20 mouse cellular contexts compared by ENCODE assay signal in the genomic region with DNA sequence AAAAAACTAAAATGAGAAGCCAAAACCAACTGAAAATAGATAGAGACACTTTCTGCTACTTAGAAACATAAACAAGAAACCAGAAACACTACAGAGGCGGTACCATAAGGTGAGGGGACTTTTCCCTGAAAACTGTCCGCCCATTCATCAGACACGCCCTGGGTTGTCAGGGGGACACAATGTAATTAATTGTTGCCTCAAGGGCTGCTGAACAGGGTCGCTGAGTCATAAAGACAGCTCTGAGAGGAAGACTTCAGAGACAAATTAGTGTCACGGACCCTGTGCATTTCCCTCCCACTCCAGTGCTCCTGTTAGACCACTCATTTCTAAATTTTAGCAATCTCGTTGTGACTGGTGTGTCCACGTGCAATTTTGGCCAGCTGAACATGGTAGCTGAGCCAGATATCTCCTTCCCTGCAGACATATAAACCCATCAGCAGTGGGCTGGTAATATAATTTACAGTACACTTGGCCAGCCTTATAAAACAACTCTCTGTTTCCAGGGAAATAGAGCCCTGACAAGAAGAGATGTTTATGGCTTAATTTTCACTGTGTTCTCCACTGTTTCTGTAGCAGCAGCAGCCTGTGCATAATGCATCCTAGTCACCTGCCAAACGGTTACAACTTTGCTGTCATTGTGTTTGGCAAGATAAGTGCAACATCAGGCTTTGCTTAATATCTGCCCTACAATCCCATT.
DNase-seq lines count a peak whose midpoint lies in the region; ATAC-seq and TF ChIP-seq lines count a peak whose summit lies in the region.
"Had no signal": no experiment of that assay in that cellular context is flagged by ENCODE, and none has a peak within 500 bp of the region (broad histone marks: within the 10 kb centered on the region; RNA-seq: fewer than 3 reads in every experiment).

No protein-coding gene starts in this region.

- no peak for DNase-seq in frontal cortex, postnatal 14 days (ENCODE audit: low spot score in 2 of 2)
- DNase-seq in layer of hippocampus, adult 9-11 months = peak; percentile 6
- no peak for DNase-seq in layer of hippocampus, adult 11-12 months (ENCODE audit: low spot score)
- peak; percentile 30 for DNase-seq in Muller cell, postnatal 12 days (ENCODE audit: inconsistent ontology term)
- peak; percentile 9 for DNase-seq in hindbrain, postnatal 0 days (ENCODE audit: low spot score)
- no peak for DNase-seq in MN1 (ENCODE audit: low spot score)
- DNase-seq in adrenal gland, postnatal 14 days = no peak
- DNase-seq: adrenal gland, adult 8-10 months; B cell, adult 2 months; cerebellum, adult 9-10 months; heart, postnatal 4 days; kidney, adult 8-10 months; right cerebral cortex, postnatal 4 days; thymus, adult 2 months had no signal

- H3K27me3 ChIP-seq in hindbrain, postnatal 0 days (ENCODE audit: insufficient read depth, low read length) = no peaks in the 10 kb centered on the region
- H3K27me3 ChIP-seq: embryonic facial prominence, embryonic 13.5 days; heart, embryonic 13.5 days; liver, embryonic 12.5 days had no signal

- 22% methylated on average over 8 of the region's 8 CpGs for WGBS in hindbrain, postnatal 0 days

- H3K4me2 ChIP-seq in hindbrain, postnatal 0 days (ENCODE audit: low read depth, low read length) = no peak overlapping the region
- H3K4me2 ChIP-seq: embryonic facial prominence, embryonic 13.5 days; heart, embryonic 13.5 days; liver, embryonic 12.5 days had no signal

- H3K9ac ChIP-seq in hindbrain, postnatal 0 days (replicated peaks; ENCODE audit: low read length) = no peak overlapping the region
- H3K9ac ChIP-seq: embryonic facial prominence, embryonic 13.5 days; heart, embryonic 13.5 days; liver, embryonic 12.5 days had no signal

- H3K27ac ChIP-seq in hindbrain, postnatal 0 days = no peak overlapping the region
- H3K27ac ChIP-seq: embryonic facial prominence, embryonic 13.5 days; forebrain, embryonic 10.5 days; heart, embryonic 13.5 days; limb, embryonic 10.5 days; liver, embryonic 12.5 days had no signal

- no peak for TF ChIP-seq CTCF in hindbrain, postnatal 0 days (IDR thresholded peaks at IDR 0.05; ENCODE audit: low read depth)

- H3K4me3 ChIP-seq in hindbrain, postnatal 0 days (ENCODE audit: low read length) = no peak overlapping the region
- H3K4me3 ChIP-seq: embryonic facial prominence, embryonic 13.5 days; forebrain, embryonic 10.5 days; heart, embryonic 13.5 days; limb, embryonic 10.5 days; liver, embryonic 12.5 days had no signal

- H3K9me3 ChIP-seq in hindbrain, postnatal 0 days (ENCODE audit: low read length) = no peaks in the 10 kb centered on the region
- H3K9me3 ChIP-seq: embryonic facial prominence, embryonic 13.5 days; forebrain, embryonic 10.5 days; heart, embryonic 13.5 days; limb, embryonic 10.5 days; liver, embryonic 12.5 days had no signal

- no peaks in the 10 kb centered on the region for H3K36me3 ChIP-seq in hindbrain, postnatal 0 days (ENCODE audit: insufficient read depth, low read length)
- H3K36me3 ChIP-seq: embryonic facial prominence, embryonic 13.5 days; forebrain, embryonic 10.5 days; heart, embryonic 13.5 days; limb, embryonic 10.5 days; liver, embryonic 12.5 days had no signal

- no peaks in the 10 kb centered on the region; the same call in 1 of the 2 replicates for H3K4me1 ChIP-seq in hindbrain, postnatal 0 days (ENCODE audit: insufficient read depth, low read length)
- H3K4me1 ChIP-seq: embryonic facial prominence, embryonic 13.5 days; heart, embryonic 13.5 days; limb, embryonic 10.5 days; liver, embryonic 12.5 days had no signal

- 0 out of 2 replicates have a peak, but pooled peaks have one; percentile 36 for ATAC-seq in frontal cortex, adult (ENCODE audit: low TSS enrichment)
- 0 out of 2 replicates have a peak, but pooled peaks have one; percentile 38 for ATAC-seq in hindbrain, postnatal 0 days
- ATAC-seq: liver, embryonic 12.5 days had no signal

Comparison
In these comparisons a context has a peak if more than half of its experiments do, and no peak if none do; other contexts are left out.
1. DNase-seq: peak in layer of hippocampus, adult 9-11 months (single experiment), Muller cell, postnatal 12 days (single experiment) and hindbrain, postnatal 0 days (single experiment); none in frontal cortex, postnatal 14 days (0 of 2), layer of hippocampus, adult 11-12 months (single experiment), MN1 (single experiment) and adrenal gland, postnatal 14 days (single experiment).